Mouse (Mus musculus) embryonic facial prominence, embryonic 14.5 days (tissue): ENCODE measurements around the gene Sufu. TPM values are rescaled to one million over a fixed set of nuclear protein-coding genes. Genes with fewer than 3 reads are reported as not detected.

Experiments used
- ATAC-seq: fragments of 200-750 bp; cut with Nextera tagmentation; 2 replicates; pipeline ENCODE4 v1.8.0; 2017; ENCODE audit warnings: low read depth, moderate number of reproducible peaks, moderate TSS enrichment
- DNase-seq: peaks from one replicate; pipeline ENCODE4 v3.0.0-alpha.2; 2015; ENCODE audit warnings: low spot score
- H3K27ac ChIP-seq: fragments of 300-500 bp; sonication (generic); replicated peaks from 2 replicates; pipeline ENCODE4 v1.5.1; 2014; ENCODE audit warnings: low read depth, mild to moderate bottlenecking, low read length, moderate library complexity
- H3K27me3 ChIP-seq: fragments of 300-500 bp; sonication (generic); replicated peaks from 2 replicates; pipeline ENCODE4 v1.6.1; 2014; ENCODE audit warnings: low read length; ENCODE audit not compliant: control insufficient read depth, insufficient read depth
- H3K36me3 ChIP-seq: fragments of 300-500 bp; sonication (generic); 2 replicates; pipeline ENCODE4 v1.6.1; 2014; ENCODE audit warnings: low read length, mixed read lengths; ENCODE audit not compliant: control insufficient read depth, insufficient read depth
- H3K4me1 ChIP-seq: fragments of 300-500 bp; sonication (generic); 2 replicates; pipeline ENCODE4 v1.6.1; 2014; ENCODE audit warnings: antibody characterized with exemption, low read length; ENCODE audit not compliant: control insufficient read depth, insufficient read depth
- H3K4me2 ChIP-seq: fragments of 300-500 bp; sonication (generic); 2 replicates; pipeline ENCODE4 v1.6.1; 2014; ENCODE audit warnings: low read depth, mild to moderate bottlenecking, low read length, moderate library complexity, mixed read lengths
- H3K4me3 ChIP-seq: fragments of 300-500 bp; sonication (generic); 2 replicates; pipeline ENCODE4 v1.5.1; 2014; ENCODE audit warnings: low read depth, mild to moderate bottlenecking, low read length
- H3K9ac ChIP-seq: fragments of 300-500 bp; sonication (generic); 2 replicates; pipeline ENCODE4 v1.6.1; 2014; ENCODE audit warnings: low read depth, mild to moderate bottlenecking, low read length, moderate library complexity, mixed read lengths
- H3K9me3 ChIP-seq: fragments of 300-500 bp; sonication (generic); 2 replicates; pipeline ENCODE4 v1.6.1; 2016; ENCODE audit warnings: low read length; ENCODE audit not compliant: control insufficient read depth
- WGBS: fragments of 180-500 bp; shearing (Covaris S2); extraction: QIAGEN DNeasy Blood & Tissue Kit; methylation state at CpG from one replicate; pipeline ENCODE4 v1.1.7; 2014; 5-methylcytosine and 5-hydroxymethylcytosine counted together
- polyA plus RNA-seq: library from polyadenylated mRNA; unstranded; fragments of >200 nt; fragmentation: Nextera tagmentation; extraction: Ambion mirVana; gene quantifications from 2 replicates; pipeline ENCODE4 v1.2.1, GENCODE M21; 2014

Sufu gene
- polyA plus RNA-seq, 1 experiment from 2014 or later, result 34.3 TPM

- ATAC-seq, result no peak
- no peaks in the 10 kb centered on the region for H3K27me3 ChIP-seq
- H3K27ac ChIP-seq, result no peak overlapping the region
- DNase-seq, result no peak
- no peak overlapping the region for H3K9ac ChIP-seq
- no peak overlapping the region for H3K4me3 ChIP-seq
- no peaks in the 10 kb centered on the region for H3K4me1 ChIP-seq
- H3K4me2 ChIP-seq, result no peak overlapping the region
- 70% methylated on average over 2 of the region's 2 CpGs for WGBS
- no peaks in the 10 kb centered on the region for H3K9me3 ChIP-seq
- H3K36me3 ChIP-seq, result no peaks in the 10 kb centered on the region
Measured at GRCm38 (mm10) chr19:46497230-46497629, 100.5 kb downstream of the Sufu start.

GRCm38 (mm10) chr19:46499539-46499835, 102.8 kb downstream of the Sufu start:
- H3K4me2 ChIP-seq, result peak overlapping the region; percentile 97
- ATAC-seq (no peak), DNase-seq (no peak)
- H3K27ac ChIP-seq, result peak overlapping the region; percentile 79
- H3K9me3 ChIP-seq, result no peaks in the 10 kb centered on the region
- no peak overlapping the region; the same call in 1 of the 2 replicates for H3K9ac ChIP-seq
- 4% methylated on average over 3 of the region's 3 CpGs for WGBS
- no peaks in the 10 kb centered on the region for H3K27me3 ChIP-seq
- H3K4me3 ChIP-seq, result peak overlapping the region; percentile 68
- peaks cover 2% of the 10 kb centered on the region for H3K4me1 ChIP-seq
- no peaks in the 10 kb centered on the region for H3K36me3 ChIP-seq

- Histone ChIP-seq H3K9me3 (no peaks in the 10 kb centered on the region), H3K4me3 (peak overlapping the region; percentile 68), H3K36me3 (peaks cover 1% of the 10 kb centered on the region), H3K4me2 (peak overlapping the region; percentile 97), H3K9ac (peak overlapping the region; percentile 81), H3K4me1 (peaks cover 7% of the 10 kb centered on the region), H3K27ac (peak overlapping the region; percentile 99), H3K27me3 (no peaks in the 10 kb centered on the region)
- ATAC-seq (peak; percentile 84), DNase-seq (peak; percentile 100)
- 1% methylated on average over 30 of the region's 52 CpGs for WGBS
Measured at GRCm38 (mm10) chr19:46499836-46500580, 103.3 kb downstream of the Sufu start.

- H3K4me2 ChIP-seq, result peak overlapping the region; percentile 97
- DNase-seq, result peak; percentile 86
- peak overlapping the region; percentile 99 for H3K27ac ChIP-seq
- 1% methylated on average over 35 of the region's 50 CpGs for WGBS
- H3K36me3 ChIP-seq, result peaks cover 9% of the 10 kb centered on the region
- no peaks in the 10 kb centered on the region for H3K27me3 ChIP-seq
- peak; percentile 9; the same call in 1 of the 2 replicates for ATAC-seq
- peak overlapping the region; percentile 68 for H3K4me3 ChIP-seq
- H3K9me3 ChIP-seq, result no peaks in the 10 kb centered on the region
- peaks cover 15% of the 10 kb centered on the region for H3K4me1 ChIP-seq
- peak overlapping the region; percentile 81 for H3K9ac ChIP-seq
Measured at GRCm38 (mm10) chr19:46500581-46501341, 104.1 kb downstream of the Sufu start.

GRCm38 (mm10) chr19:46501401-46502068, 104.8 kb downstream of the Sufu start, which contains the start of gene Trim8:
Gene Trim8 (plus strand): TSS chr19:46501702.
- peak within 1 kb of the TSS; percentile 68 for H3K4me3 ChIP-seq
- 0% methylated on average over 42 of the region's 64 CpGs for WGBS
- peaks cover 16% of the 10 kb centered on the region for H3K36me3 ChIP-seq
- ATAC-seq (peak; percentile 37; the same call in 1 of the 2 replicates), DNase-seq (peak; percentile 88)
- peak within 1 kb of the TSS; percentile 97 for H3K4me2 ChIP-seq
- no peaks in the 10 kb centered on the region for H3K27me3 ChIP-seq
- no peaks in the 10 kb centered on the region for H3K9me3 ChIP-seq
- peak within 1 kb of the TSS; percentile 81 for H3K9ac ChIP-seq
- H3K4me1 ChIP-seq, result peaks cover 23% of the 10 kb centered on the region
- peak within 1 kb of the TSS; percentile 99 for H3K27ac ChIP-seq

- H3K36me3 ChIP-seq, result peaks cover 20% of the 10 kb centered on the region
- peak overlapping the region; percentile 81 for H3K9ac ChIP-seq
- peak overlapping the region; percentile 97 for H3K4me2 ChIP-seq
- H3K9me3 ChIP-seq, result no peaks in the 10 kb centered on the region
- peak overlapping the region; percentile 68 for H3K4me3 ChIP-seq
- peak; percentile 72 for DNase-seq
- no peak for ATAC-seq
- peak overlapping the region; percentile 99 for H3K27ac ChIP-seq
- H3K27me3 ChIP-seq, result no peaks in the 10 kb centered on the region
- peaks cover 28% of the 10 kb centered on the region for H3K4me1 ChIP-seq
- WGBS, result 0% methylated on average over 8 of the region's 46 CpGs
Measured at GRCm38 (mm10) chr19:46502069-46502455, 105.4 kb downstream of the Sufu start.

- Histone ChIP-seq H3K36me3 (peaks cover 26% of the 10 kb centered on the region), H3K9ac (peak overlapping the region; percentile 81), H3K4me3 (peak overlapping the region; percentile 68), H3K27me3 (no peaks in the 10 kb centered on the region), H3K4me2 (peak overlapping the region; percentile 97), H3K9me3 (no peaks in the 10 kb centered on the region), H3K4me1 (peaks cover 34% of the 10 kb centered on the region), H3K27ac (peak overlapping the region; percentile 99)
- DNase-seq, result peak; percentile 81
- under 1% methylated on average over 34 of the region's 53 CpGs for WGBS
- peak; percentile 2; the same call in 1 of the 2 replicates for ATAC-seq
Measured at GRCm38 (mm10) chr19:46502471-46503166, 105.9 kb downstream of the Sufu start.
